Mouse (Mus musculus) liver, embryonic 11.5 days (tissue): ENCODE results near the gene Gprc5c. TPM values are rescaled to one million over a fixed set of nuclear protein-coding genes. Genes with fewer than 3 reads are reported as not detected.

ENCODE experiments used
- ATAC-seq: fragments of 200-750 bp; cut with Nextera tagmentation; replicated peaks from 2 replicates; pipeline ENCODE4 v1.8.0; 2017; ENCODE audit warnings: moderate number of reproducible peaks, mild to moderate bottlenecking, moderate TSS enrichment, moderate library complexity; ENCODE audit not compliant: low FRiP score
- DNase-seq: peaks from one replicate; pipeline ENCODE4 v3.0.0-alpha.2; 2017; ENCODE audit warnings: low spot score
- H3K27ac ChIP-seq: fragments of 300-500 bp; sonication (generic); 2 replicates; pipeline ENCODE4 v1.5.1; 2014; ENCODE audit warnings: mild to moderate bottlenecking, low read depth, low read length, control low read depth
- H3K27me3 ChIP-seq: fragments of 300-500 bp; sonication (generic); replicated peaks from 2 replicates; pipeline ENCODE4 v1.6.1; 2014; ENCODE audit warnings: low read length, mixed read lengths; ENCODE audit not compliant: control insufficient read depth, insufficient read depth
- H3K36me3 ChIP-seq: fragments of 300-500 bp; sonication (generic); 2 replicates; pipeline ENCODE4 v1.6.1; 2014; ENCODE audit warnings: mild to moderate bottlenecking, low read length, moderate library complexity, mixed read lengths; ENCODE audit not compliant: control insufficient read depth, insufficient read depth
- H3K4me1 ChIP-seq: fragments of 300-500 bp; sonication (generic); replicated peaks from 2 replicates; pipeline ENCODE4 v1.6.1; 2014; ENCODE audit warnings: low read length, mixed read lengths; ENCODE audit not compliant: control insufficient read depth, insufficient read depth
- H3K4me2 ChIP-seq: fragments of 300-500 bp; sonication (generic); 2 replicates; pipeline ENCODE4 v1.6.1; 2014; ENCODE audit warnings: mild to moderate bottlenecking, control low read depth, moderate library complexity
- H3K4me3 ChIP-seq: fragments of 300-500 bp; sonication (generic); 2 replicates; pipeline ENCODE4 v1.5.1; 2014; ENCODE audit warnings: low read depth, low read length, control low read depth
- H3K9ac ChIP-seq: fragments of 300-500 bp; sonication (generic); 2 replicates; pipeline ENCODE4 v1.6.1; 2014; ENCODE audit warnings: low read depth, low read length, control low read depth
- H3K9me3 ChIP-seq: fragments of 300-500 bp; sonication (generic); 2 replicates; pipeline ENCODE4 v1.6.1; 2016; ENCODE audit warnings: low read length, inconsistent platforms, mixed read lengths; ENCODE audit not compliant: control insufficient read depth
- WGBS: fragments of 180-500 bp; shearing (Covaris S2); extraction: QIAGEN DNeasy Blood & Tissue Kit; methylation state at CpG from one replicate; pipeline ENCODE4 v1.1.7; 2014; 5-methylcytosine and 5-hydroxymethylcytosine counted together
- polyA plus RNA-seq: library from polyadenylated mRNA; unstranded; fragments of >200 nt; fragmentation: Nextera tagmentation; extraction: Ambion mirVana; gene quantifications from 2 replicates; pipeline ENCODE4 v1.2.1, GENCODE M21; 2014

Gene Gprc5c
- polyA plus RNA-seq, 1 experiment from 2014 or later = 20.2 TPM

DNA sequence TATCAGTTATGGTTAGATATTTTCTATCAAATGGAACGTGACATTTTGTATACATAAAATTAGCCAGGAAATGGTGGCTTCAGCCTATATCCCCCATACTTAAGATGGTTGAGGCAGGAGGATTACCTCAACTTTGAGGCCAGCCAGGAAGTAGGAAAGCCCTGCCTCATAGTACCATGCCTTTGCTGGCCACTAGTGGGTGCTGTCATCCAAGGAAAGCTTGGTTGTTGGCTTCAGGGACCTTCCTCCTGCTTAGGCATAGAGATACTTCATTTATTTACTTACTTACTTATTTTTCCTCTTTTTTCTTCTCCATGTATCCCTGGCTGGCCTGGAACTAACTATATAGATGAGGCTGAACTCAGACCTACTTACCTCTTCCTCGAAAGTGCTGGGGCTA lies 7.7 kb downstream of the Gprc5c start:
- no peak for ATAC-seq
- no peak overlapping the region for H3K4me2 ChIP-seq
- H3K4me1 ChIP-seq = peaks cover 3% of the 10 kb centered on the region; the same call in 1 of the 2 replicates
- H3K9me3 ChIP-seq = no peaks in the 10 kb centered on the region
- WGBS = 87% methylated on average over 2 of the region's 2 CpGs
- no peak overlapping the region for H3K27ac ChIP-seq
- H3K27me3 ChIP-seq = peaks cover 9% of the 10 kb centered on the region
- DNase-seq = no peak
- no peak overlapping the region for H3K4me3 ChIP-seq
- no peak overlapping the region for H3K9ac ChIP-seq
- no peaks in the 10 kb centered on the region for H3K36me3 ChIP-seq

GRCm38 (mm10) chr11:114861057-114861456 lies 10.1 kb downstream of the Gprc5c start:
- H3K9ac ChIP-seq = no peak overlapping the region
- no peak overlapping the region for H3K4me3 ChIP-seq
- peaks cover 4% of the 10 kb centered on the region for H3K4me1 ChIP-seq
- H3K9me3 ChIP-seq = no peaks in the 10 kb centered on the region
- DNase-seq = no peak
- no peak overlapping the region for H3K27ac ChIP-seq
- 71% methylated on average over 2 of the region's 2 CpGs for WGBS
- ATAC-seq = no peak
- H3K4me2 ChIP-seq = no peak overlapping the region
- H3K36me3 ChIP-seq = no peaks in the 10 kb centered on the region
- no peaks in the 10 kb centered on the region for H3K27me3 ChIP-seq

DNA sequence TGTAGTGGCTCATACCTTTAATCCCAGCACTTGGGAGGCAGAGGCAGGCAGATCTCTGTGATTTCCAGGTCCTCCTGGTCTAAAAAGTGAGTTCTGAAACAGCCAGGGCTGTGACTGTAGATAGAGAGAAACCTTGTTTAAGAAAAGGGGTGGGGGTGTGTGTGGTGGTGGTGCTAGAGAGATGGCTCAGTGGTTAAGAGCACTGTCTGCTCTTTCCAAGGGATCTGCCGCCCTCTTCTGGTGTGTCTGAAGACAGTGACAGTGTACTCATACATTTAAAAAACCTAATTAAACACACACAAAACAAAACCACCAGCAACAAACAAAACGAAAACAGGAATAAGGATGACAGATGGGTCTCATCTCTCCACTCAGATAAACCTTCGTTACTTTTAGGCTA lies 11.7 kb downstream of the Gprc5c start:
- Histone ChIP-seq H3K4me2 (no peak overlapping the region), H3K4me1 (peaks cover 20% of the 10 kb centered on the region), H3K27ac (no peak overlapping the region), H3K27me3 (no peaks in the 10 kb centered on the region), H3K4me3 (no peak overlapping the region), H3K36me3 (no peaks in the 10 kb centered on the region; the same call in 1 of the 2 replicates), H3K9ac (no peak overlapping the region), H3K9me3 (no peaks in the 10 kb centered on the region)
- DNase-seq (no peak), ATAC-seq (no peak)
- 67% methylated on average over 3 of the region's 3 CpGs for WGBS

DNA sequence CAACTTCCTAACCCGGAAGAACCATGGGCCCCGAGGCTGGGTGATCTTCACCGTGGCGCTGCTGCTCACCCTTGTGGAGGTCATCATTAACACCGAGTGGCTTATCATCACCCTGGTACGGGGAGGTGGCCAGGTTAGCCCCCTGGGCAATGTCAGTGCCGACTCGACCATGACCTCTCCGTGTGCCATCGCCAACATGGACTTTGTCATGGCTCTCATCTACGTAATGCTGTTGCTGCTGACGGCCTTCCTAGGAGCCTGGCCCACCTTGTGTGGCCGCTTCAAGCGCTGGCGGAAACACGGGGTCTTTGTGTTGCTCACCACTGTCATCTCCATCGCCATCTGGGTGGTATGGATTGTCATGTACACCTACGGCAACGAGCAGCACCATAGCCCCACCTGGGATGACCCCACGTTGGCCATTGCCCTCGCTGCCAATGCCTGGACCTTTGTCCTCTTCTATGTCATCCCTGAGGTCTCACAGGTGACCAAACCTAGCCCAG lies 13.0 kb downstream of the Gprc5c start:
- peaks cover 25% of the 10 kb centered on the region for H3K4me1 ChIP-seq
- H3K27me3 ChIP-seq = no peaks in the 10 kb centered on the region
- H3K27ac ChIP-seq = no peak overlapping the region
- DNase-seq (no peak), ATAC-seq (no peak)
- no peak overlapping the region for H3K4me3 ChIP-seq
- no peak overlapping the region for H3K4me2 ChIP-seq
- 83% methylated on average over 21 of the region's 21 CpGs for WGBS
- H3K36me3 ChIP-seq = no peaks in the 10 kb centered on the region; the same call in 1 of the 2 replicates
- no peaks in the 10 kb centered on the region for H3K9me3 ChIP-seq
- H3K9ac ChIP-seq = no peak overlapping the region

GRCm38 (mm10) chr11:114865999-114866398 lies 15.0 kb downstream of the Gprc5c start:
- H3K27me3 ChIP-seq = no peaks in the 10 kb centered on the region
- no peak overlapping the region for H3K4me3 ChIP-seq
- DNase-seq (no peak), ATAC-seq (no peak)
- peaks cover 4% of the 10 kb centered on the region for H3K36me3 ChIP-seq
- H3K9ac ChIP-seq = no peak overlapping the region
- no peak overlapping the region for H3K4me2 ChIP-seq
- H3K4me1 ChIP-seq = peaks cover 25% of the 10 kb centered on the region
- H3K9me3 ChIP-seq = no peaks in the 10 kb centered on the region
- 72% methylated on average over 5 of the region's 5 CpGs for WGBS
- H3K27ac ChIP-seq = peak overlapping the region; percentile 86; the same call in 1 of the 2 replicates

- Histone ChIP-seq H3K9me3 (no peaks in the 10 kb centered on the region), H3K4me2 (peak overlapping the region; percentile 38), H3K9ac (peak overlapping the region; percentile 54), H3K36me3 (peaks cover 4% of the 10 kb centered on the region), H3K27ac (peak overlapping the region; percentile 86), H3K4me3 (no peak overlapping the region), H3K4me1 (peaks cover 25% of the 10 kb centered on the region), H3K27me3 (no peaks in the 10 kb centered on the region)
- DNase-seq = peak; percentile 53
- 53% methylated on average over 10 of the region's 10 CpGs for WGBS
- peak; percentile 65 for ATAC-seq
Measured at GRCm38 (mm10) chr11:114866486-114867360, 15.8 kb downstream of the Gprc5c start.

- peak overlapping the region; percentile 86 for H3K27ac ChIP-seq
- ATAC-seq = peak; percentile 42
- H3K4me3 ChIP-seq = no peak overlapping the region
- H3K27me3 ChIP-seq = no peaks in the 10 kb centered on the region
- H3K4me1 ChIP-seq = peaks cover 25% of the 10 kb centered on the region
- H3K4me2 ChIP-seq = peak overlapping the region; percentile 38
- peak overlapping the region; percentile 54 for H3K9ac ChIP-seq
- H3K36me3 ChIP-seq = peaks cover 4% of the 10 kb centered on the region
- no peaks in the 10 kb centered on the region for H3K9me3 ChIP-seq
- no peak for DNase-seq
- WGBS = 42% methylated on average over 11 of the region's 11 CpGs
Measured at GRCm38 (mm10) chr11:114867361-114868235, 16.6 kb downstream of the Gprc5c start.

GRCm38 (mm10) chr11:114868280-114868679 lies 17.3 kb downstream of the Gprc5c start:
- Histone ChIP-seq H3K4me1 (peaks cover 32% of the 10 kb centered on the region), H3K36me3 (peaks cover 4% of the 10 kb centered on the region), H3K27ac (peak overlapping the region; percentile 14; the same call in 1 of the 2 replicates), H3K4me3 (no peak overlapping the region), H3K9me3 (no peaks in the 10 kb centered on the region), H3K27me3 (no peaks in the 10 kb centered on the region), H3K9ac (no peak overlapping the region), H3K4me2 (no peak overlapping the region)
- WGBS = 84% methylated on average over 12 of the region's 12 CpGs
- no peak for DNase-seq
- no peak for ATAC-seq
